Mouse (Mus musculus) spleen, adult 2 months (tissue): ENCODE measurements around the gene Osbpl2.

ENCODE experiments used
- CTCF ChIP-seq: fragments of 200-500 bp; IDR thresholded peaks from 2 replicates; pipeline ENCODE4 v1.5.1; 2011; ENCODE audit warnings: mild to moderate bottlenecking, inconsistent platforms; ENCODE audit not compliant: insufficient read depth, insufficient read length, insufficient replicate concordance; ENCODE audit errors: extremely low read depth
- POLR2A ChIP-seq: fragments of 200-500 bp; IDR thresholded peaks from 2 replicates; pipeline ENCODE4 v1.6.1; 2011; ENCODE audit warnings: low read depth, low read length, inconsistent platforms

DNA sequence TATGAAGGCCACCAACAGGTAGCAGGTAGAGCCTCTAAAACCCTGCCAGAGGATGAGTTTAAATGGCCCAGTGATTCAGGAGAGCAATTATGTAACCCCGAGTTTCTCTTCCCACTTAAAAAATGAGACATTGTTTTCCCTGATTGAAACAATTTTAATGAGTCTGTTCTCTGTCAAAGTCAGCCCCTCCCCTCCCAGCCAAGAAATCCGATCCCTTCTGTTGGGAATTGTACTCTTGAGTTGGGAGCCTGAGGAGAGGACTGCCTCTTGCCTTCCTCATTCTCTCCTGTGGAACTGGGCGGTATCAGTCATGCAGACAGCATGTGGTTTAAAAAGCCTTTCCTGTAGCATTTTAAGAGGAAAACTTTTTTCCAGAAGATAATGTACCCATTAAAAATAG is 34.5 kb upstream of the Osbpl2 start:
- no peak for TF ChIP-seq POLR2A
- no peak for TF ChIP-seq CTCF
